Mouse (Mus musculus): ENCODE measurements around the gene Nop14.
"Not testable (repeated sequence)": the region's sequence is repeated elsewhere in the genome, so short reads cannot be mapped to it uniquely, and the experiment has no call there.

Gene Nop14

GRCm38 (mm10) chr5:34634746-34635400 is 25.1 kb downstream of the Nop14 start:
- in situ Hi-C loops (cut with MboI, MseI): loop anchor here (5.0 to 10.0 kb wide), 2 partner anchors 88 to 990 kb away; no protein-coding TSS in a partner anchor

DNA sequence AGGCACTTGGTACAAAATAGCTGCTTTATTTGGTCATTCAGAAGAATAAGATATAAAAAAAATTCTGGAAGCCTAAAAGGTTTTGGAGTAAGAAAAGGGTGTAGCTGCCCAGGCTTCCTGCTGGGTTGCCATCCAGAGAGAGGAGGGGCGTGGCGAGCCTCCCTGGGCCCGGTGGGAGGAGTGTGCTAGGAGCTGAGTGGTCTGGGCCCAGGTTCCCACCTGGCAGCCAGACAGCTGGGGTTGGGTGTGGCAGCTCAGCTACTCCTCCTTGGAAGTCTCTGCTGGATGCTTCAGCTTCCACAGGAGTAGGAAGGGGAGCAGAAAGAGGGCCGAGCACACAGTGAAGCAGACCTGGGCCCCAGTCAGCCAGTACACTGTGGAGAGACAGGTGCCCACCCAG is 26.3 kb downstream of the Nop14 start:
- in situ Hi-C loops (cut with MboI, MseI): loop anchor here in 1 of 2 experiments (10.0 kb wide), 1 partner anchor 989 kb away; no protein-coding TSS in a partner anchor

- in situ Hi-C loops (cut with MboI, MseI): loop anchor here in 1 of 2 experiments (10.0 kb wide), 1 partner anchor 988 kb away; no protein-coding TSS in a partner anchor
Measured at GRCm38 (mm10) chr5:34632996-34633395, 27.0 kb downstream of the Nop14 start.

GRCm38 (mm10) chr5:34609966-34610365 is 50.0 kb downstream of the Nop14 start:
- in situ Hi-C loops (cut with MboI, MseI): no loop called here

GRCm38 (mm10) chr5:34608226-34608625 is 51.7 kb downstream of the Nop14 start:
- in situ Hi-C loops (cut with MboI, MseI): no loop called here

DNA sequence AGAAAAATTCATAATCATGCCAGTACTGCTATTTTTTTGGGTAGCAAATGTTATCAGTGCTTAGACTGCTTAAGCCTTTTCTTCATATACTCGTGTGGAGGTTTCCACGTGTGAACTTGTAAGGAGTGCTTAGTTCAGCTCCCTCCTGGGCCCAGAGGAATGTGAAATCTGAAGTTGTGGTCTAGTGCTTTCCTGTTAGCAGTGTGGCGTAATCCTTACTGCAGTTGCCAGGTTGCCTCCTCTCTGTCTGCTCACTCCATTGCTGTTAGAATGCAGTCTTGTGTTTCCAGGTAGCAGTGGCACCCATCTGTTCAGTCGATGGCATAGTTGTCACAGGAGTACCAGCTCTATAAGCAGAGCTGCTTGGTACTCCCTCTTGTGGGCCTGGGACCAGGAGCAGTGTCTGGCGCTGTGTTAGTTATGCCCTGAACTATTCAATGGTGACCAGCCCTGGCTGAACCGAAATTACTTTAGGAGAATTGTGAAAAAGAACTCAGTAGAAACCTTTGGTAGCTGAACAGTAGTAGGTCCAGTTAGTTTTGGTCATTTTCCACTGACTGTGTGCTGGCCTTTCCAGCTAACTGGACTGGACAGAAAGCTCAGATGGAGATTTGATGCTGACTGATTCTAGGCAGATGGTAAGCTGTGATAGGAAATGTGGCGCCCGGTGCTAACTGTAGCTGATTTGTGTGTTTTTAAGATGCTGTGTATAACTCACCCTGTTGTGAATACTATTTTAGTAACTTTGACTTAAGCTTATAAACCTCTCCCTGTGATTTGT is 52.7 kb downstream of the Nop14 start:
- in situ Hi-C loops (cut with MboI, MseI): no loop called here

DNA sequence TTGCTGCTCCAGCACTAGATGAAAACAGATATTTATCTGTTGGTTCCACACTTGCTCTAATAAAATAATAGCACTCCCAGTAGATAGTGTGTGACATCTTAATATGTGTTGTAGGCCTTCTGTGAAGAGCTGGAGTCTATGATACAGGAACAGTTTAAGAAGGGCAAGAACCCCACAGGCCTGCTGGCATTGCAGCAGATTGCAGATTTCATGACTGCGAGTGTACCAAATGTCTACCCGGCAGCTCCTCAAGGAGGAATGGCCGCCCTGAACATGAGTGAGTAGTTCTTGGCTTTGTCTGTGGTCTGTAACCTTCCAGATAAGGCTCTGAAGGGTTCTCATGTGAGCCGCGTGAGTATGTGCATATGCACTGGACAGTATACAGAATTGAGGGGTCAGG is 55.4 kb downstream of the Nop14 start:
- in situ Hi-C loops (cut with MboI, MseI): no loop called here

DNA sequence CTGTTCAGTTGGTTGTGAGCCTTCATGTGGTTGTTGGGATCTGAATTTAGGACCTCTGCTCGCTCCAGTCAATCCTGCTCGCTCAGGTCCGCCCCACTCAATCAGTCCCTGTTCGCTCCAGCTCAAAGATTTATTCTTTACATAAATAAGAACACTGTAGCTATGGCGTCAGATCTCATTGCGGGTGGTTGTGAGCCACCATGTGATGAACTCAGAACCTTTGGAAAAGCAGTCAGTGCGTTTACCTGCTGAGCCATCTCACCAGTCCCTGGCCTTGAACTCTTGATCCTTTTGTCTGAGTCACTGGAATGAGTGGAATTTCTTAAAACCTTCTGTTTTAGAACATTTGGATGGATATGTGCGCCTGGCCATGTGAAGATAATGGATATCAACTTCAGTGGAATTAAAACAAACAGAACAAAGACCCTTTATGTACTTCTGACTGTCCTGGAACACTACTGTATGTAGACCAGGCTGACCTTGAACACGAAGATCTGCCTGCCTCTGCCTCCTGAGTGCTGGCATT is 66.7 kb downstream of the Nop14 start:
- in situ Hi-C loops (cut with MboI, MseI): no loop called here

DNA sequence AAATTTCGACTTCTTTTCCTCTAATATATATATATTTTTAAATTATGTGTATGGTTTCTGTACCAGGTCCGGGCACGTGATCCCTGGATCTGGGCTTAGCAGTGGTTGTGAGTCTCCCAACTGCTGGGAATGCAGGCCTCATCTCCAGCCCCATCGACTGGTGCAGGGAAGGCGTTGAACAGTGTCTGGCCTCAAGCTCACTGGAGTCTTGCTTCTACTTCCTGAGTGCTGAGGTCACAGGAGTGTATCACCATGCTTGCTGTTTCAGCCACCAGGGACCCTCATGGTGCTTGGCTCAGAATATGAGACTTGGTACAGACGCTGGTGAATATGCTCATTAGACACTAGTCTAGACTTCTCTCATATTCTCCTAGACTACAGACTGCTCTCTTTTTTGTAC is 67.3 kb downstream of the Nop14 start:
- in situ Hi-C loops (cut with MboI, MseI): no loop called here

- in situ Hi-C loops (cut with MboI, MseI): not testable (repeated sequence)
Measured at GRCm38 (mm10) chr5:34592224-34592623, 67.7 kb downstream of the Nop14 start.

- in situ Hi-C loops (cut with MboI, MseI): no loop called here
Measured at GRCm38 (mm10) chr5:34591388-34592004, 68.5 kb downstream of the Nop14 start.

DNA sequence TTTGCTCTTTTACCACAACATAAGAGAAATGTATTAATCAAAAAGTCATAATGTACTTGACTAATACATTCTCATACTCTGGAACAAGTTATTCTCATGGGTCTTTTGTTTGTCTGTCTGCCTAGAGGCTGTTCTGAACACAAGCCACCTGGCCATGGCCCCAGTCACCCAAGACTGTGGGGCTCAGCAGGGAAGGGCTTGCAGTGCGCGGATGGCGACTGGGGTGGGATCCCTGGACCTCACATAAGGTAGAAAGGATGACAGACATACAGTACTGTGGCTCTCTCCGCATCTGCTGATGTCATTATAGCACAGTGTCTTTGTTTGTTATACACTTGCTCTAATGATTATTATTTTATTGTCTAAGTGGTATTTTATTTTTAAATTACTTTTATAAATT is 69.2 kb downstream of the Nop14 start:
- in situ Hi-C loops (cut with MboI, MseI): no loop called here

- in situ Hi-C loops (cut with MboI, MseI): no loop called here
Measured at GRCm38 (mm10) chr5:34590059-34590458, 69.9 kb downstream of the Nop14 start.

All from T-helper 17 cell (primary cell).